Mouse (Mus musculus): Measurements from ENCODE around the gene Txndc16.
A peak's percentile ranks its signal among the peaks of the same experiment; 100 is the strongest.

The Txndc16 gene

DNA sequence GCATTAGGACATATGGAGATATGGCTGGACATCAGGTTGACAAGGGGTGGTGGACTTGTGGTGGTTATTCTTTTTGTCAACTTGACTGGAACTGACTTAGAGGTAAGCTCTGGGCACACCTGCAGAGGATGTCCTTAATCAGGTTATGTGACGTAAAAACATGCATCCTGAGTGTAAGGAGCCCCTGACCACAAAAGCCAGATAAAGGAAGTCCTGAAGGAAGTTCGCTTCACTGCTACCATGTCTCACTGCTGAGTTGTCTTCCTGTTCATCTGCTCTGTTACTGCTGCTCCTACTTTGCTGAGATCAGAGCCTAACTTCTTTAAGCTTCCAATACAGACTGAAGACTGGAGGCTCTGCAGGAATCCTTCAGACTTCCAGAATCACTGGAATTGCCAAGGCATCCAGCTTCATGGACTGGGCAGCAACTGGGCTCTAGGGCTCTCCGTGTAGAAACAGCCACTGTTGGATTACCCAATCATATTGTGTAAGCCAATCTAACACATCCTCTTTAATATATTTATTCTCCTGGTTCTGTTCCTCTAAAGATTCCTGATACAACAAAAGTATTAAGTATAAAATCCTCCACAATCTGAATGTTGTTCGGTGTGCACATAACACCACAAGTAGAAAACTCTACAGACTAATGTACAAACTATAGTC lies 64.5 kb downstream of the Txndc16 start:
- no peak for DNase-seq (ENCODE audit: low read depth, low spot score)

DNA sequence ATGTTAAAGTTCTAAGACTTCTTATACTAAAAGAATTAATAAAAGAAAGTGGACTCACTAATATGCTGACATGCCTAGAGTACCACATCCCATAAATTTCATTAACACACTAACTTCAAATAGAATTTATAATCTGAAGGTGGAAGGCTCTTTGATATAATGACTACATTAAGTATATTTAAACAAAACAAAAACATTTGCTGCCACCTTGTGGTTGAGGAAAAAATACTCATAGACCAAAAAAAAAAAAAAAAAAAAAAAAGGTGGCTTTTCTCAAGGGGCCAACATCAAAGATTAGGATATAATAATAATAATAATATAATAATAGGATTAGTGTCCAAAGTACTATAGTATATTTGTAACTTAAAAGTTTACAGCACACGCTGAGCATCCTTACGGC lies 66.9 kb downstream of the Txndc16 start:
- DNase-seq (ENCODE audit: low read depth, low spot score), result peak; percentile 21

DNA sequence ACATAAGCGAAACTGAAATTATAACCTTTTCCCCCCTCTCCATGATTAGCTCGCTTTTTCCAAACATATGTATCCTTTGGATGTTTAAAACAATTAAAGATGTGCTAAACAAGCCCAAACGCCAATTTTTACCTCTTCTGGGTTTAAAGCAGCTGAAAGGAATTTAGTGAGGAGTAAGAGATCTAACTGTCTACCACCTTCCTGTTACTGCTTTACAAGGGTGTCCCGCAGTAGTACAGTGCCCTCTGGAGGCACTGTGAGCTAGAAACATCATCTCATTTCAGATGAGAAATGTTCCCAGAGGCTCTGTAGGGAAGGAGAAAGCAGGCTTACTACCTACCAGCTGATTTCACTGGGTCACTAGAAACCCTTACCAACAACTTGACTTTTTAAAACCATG lies 77.6 kb downstream of the Txndc16 start:
- peak; percentile 64 for DNase-seq (ENCODE audit: low read depth, low spot score)

DNA sequence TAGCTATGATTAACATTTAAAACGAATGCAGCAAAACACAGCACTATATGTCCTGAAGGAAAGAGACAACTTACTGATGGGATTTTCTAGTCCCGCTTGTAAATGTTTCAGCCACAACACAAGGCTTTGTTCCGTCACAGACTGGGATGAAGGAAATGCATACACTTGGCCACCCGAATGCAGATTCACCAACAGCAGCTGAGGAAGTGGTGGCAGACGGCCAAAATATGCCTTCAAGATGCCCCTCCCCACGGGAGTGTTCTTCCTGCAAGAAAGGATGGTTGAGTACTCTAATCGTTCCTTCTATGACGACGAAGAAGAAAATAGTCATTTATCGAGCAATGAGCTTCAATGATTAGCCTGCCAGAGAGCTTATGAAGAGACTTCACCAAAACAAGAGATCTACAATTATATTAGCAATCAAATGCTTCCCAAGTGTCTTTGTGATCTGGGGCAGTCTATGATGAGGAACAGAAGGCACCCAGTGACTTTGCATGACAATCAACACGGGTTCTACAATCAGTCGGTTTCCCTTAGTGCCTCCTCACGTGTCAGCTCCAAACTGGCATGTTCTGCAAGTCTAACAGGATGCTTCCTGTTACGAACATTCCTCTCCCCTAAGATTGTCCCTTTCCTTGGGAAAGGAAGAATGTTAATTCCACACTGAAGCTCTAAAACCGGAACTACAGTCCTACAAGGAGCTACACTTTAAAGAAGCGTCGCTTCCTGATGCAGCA lies 79.6 kb downstream of the Txndc16 start:
- DNase-seq (ENCODE audit: low read depth, low spot score), result peak; percentile 52

DNA sequence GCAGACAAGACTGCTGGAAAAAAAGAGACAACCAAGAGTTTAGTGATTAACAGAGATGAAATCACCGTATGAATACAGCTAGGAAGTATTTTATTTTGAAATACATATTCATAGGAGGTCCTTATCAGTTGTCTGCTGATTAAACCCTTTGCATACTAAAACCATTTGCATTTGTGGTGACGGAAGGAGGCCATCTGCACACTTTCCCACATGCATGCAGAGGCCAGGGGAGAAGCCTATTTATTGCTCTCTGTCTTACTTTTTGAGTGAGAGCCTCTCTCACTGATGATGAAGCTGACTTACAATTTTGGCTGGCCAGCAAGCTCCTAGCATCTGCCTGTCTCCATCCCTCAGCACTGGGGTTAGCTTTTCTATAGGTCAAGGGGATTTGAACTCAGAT lies 84.2 kb downstream of the Txndc16 start:
- DNase-seq (ENCODE audit: low read depth, low spot score), result no peak

DNA sequence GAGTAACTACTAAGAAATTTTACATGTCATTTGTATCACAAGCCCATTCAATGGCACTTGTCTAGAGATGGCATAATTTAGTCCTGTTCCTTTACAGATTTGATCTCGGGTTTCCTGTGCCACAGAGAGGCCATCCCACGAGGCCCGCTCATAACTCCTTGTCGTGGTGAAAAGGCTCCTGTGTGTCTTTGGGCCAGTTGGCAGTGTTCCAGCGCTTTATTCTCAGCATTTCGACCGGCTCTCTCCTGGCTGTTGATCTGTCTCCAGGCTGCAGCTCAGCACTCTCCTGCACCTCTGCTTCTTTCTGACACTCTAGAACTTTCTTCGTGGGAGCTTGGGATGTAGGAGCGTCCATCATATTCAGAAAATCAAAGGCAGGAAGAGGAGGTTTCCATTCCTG lies 84.6 kb downstream of the Txndc16 start:
- no peak for DNase-seq (ENCODE audit: low read depth, low spot score)

DNA sequence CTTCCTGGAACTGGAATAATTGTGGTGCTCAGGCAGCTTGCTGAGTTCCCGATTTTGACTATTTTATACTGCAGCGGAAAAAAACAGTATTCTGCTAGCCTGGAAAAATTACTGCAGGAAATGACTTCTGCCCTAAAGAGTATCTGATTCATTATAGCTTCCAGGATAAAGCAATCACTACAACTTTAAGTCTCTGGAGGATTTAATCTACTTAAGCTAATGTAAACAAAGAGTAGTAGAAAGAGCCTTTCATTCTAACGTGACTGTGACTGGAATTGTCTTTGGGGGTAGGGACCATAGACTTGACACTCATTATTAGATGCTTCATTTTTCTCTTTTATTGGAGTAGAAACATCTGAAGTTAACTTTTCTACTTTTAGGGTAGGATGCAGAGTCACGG lies 101.8 kb downstream of the Txndc16 start:
- no peak for DNase-seq (ENCODE audit: low read depth, low spot score)

DNA sequence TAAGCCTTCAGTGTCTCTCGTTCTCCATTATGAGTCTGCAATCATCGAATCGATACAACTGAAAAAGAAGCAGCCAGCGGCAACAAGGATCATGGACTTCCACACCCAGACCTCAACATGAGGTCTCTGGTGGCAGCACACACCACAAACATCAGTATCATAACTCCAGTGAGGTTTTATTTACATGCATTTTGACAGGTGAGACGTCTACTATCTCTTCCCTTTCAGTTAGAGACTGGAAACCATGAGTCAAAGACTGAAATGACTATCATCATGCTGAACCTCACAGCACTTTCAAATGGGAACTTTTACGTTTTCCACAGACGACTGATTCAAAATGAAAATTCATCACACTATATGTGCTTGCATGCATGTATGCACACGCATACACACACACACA lies 117.9 kb downstream of the Txndc16 start:
- DNase-seq (ENCODE audit: low read depth, low spot score), result no peak

DNA sequence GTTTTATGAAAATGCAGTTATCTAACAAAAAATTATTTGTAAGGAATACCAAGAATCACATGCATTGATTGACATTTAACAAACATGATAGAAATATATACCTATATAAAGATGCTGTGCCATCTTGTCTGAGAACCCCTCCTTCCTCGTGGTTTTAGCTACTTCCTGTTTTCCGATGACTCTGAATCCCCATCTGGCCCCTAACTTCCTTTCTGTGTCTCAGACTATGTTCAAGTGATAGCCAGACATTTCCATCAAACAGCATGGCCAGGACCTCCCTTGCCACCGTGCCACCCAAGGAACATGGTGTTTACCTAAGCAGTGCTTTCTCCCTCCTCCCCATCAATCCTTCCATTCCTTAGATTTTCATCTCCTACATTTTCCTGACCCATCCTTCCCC lies 127.8 kb downstream of the Txndc16 start:
- DNase-seq (ENCODE audit: low read depth, low spot score), result no peak

DNA sequence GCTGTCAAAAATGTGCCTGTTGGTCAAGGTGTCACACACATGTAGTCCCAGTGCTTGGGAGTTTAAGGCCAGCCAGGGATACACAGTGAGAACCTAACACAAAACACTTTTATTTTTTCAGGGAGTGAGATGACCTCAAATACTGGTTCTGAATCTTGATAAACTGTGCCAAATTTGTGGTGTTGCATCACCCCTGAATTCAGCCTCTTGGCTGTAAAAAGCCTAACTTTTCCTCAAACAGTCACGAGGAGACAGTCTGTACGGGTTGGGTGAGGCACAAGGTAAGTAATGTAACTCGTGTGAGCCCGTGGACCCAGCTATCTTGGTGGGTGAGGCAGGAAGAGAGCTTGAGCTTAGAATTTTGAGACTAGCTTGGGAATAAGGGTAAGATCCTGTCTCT lies 130.1 kb downstream of the Txndc16 start:
- no peak for DNase-seq (ENCODE audit: low read depth, low spot score)

DNA sequence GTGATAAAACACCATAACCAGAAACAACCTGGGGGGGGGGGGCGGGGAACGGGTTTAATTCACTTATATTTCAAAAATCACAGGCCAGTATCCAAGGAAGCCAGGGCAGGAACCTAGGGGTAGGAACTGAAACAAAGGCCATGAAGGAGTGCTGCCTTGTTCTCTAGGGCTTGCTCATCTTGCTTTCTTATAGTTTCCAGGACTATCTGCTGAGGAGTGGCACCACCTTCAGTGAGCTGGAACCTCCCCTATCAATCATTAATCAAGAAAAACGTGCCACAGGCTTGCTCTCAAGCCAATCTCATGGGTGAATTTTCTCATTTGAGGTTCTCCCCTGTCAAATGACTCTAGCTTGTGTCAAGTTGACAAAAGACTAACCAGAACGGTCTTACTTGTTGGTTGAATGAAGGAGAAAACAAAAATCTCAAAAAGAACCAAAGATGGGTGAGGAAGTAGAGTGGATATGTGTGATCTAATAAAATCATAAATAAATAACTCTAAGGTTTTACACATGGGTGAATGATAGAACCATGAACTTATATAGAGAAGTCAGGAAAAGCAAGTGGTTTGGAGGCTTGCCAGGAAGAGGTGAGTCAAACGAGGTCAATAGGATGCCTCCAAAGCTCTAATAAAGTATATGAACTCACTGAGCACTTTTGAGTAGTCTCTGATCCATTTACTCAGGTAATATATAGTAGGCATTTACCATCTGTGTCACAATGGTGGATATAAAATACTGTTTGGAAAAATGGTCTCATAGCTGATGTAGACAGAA lies 134.3 kb downstream of the Txndc16 start:
- no peak for DNase-seq (ENCODE audit: low read depth, low spot score)

DNA sequence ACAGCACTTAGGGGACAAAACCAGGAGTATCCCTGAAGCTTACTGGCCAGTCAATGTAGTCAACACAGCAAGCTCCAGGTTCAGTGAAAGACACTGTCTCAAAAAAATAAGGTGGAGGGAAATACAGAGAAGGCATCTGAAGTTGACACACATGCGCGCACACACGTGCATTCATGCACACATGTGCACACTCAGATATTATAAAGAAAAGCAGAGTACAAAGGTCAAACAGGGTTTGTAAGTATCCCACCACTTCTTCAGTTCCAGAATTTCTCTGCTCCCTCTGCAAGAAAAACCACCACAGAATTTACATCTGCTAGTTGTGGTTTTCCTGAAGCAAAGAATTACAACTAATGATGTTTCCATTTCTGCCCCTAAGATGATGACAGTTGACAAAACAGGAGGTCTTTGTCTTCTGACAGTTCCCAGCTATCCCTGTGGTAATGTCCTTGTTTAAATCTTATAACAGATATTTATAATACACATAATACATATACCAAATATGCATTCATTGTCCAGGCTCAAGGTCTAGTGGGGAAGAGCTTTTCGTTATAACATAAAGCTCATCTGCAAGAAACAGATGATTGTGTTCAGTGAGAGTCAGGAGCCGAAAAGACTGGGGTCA lies 135.4 kb downstream of the Txndc16 start:
- no peak for DNase-seq (ENCODE audit: low read depth, low spot score)

DNA sequence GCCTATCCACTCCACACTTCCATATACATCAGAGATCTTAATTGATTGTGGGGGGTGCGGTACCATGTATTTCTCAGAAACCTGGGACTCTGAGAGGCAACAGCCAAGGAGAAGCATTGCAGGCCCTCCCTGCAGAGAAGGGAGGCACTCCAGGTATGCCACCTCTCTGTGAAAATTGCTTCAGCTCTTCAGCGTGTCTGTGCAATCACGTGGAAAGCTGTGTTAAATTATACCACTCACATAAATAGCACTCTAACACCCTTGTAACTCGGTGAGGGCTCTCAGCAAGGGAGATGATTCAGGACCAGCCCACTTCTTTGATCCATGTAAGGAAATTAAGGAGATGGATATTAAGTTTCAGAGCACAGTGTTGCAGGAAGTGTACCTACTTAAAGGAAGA lies 136.6 kb downstream of the Txndc16 start:
- DNase-seq (ENCODE audit: low read depth, low spot score), result no peak

Data from ZHBTc4 (cell line).